Mouse (Mus musculus): Measurements from ENCODE around the gene Gins1. TPM values are rescaled to one million over a fixed set of nuclear protein-coding genes. Genes with fewer than 3 reads are reported as not detected.

The Gins1 gene
- total RNA-seq, 1 experiment from 2014 or later = 4.2 TPM

Other genes with a start within 250 kb of the Gins1 start
- 56.7 and 57.8 TPM in 2 replicates for gene Acss1, start 236.9 kb upstream of the Gins1 start, total RNA-seq (2017)
- 0.12 TPM in 1 of 2 replicates, not detected in the other for gene Vsx1, start 216.0 kb upstream of the Gins1 start, total RNA-seq (2017)
- 18.4 and 22.6 TPM in 2 replicates for gene Entpd6, start 156.4 kb upstream of the Gins1 start, total RNA-seq (2017)
- gene Pygb, start 118.7 kb upstream of the Gins1 start, total RNA-seq (2017) = 31.7 and 41.9 TPM in 2 replicates
- 55.6 and 59.3 TPM in 2 replicates for gene Abhd12, start 659 bp upstream of the Gins1 start, total RNA-seq (2017)
- 0.12 and 0.86 TPM in 2 replicates for gene Ninl, start 134.0 kb downstream of the Gins1 start, total RNA-seq (2017)
- gene Nanp, start 134.0 kb downstream of the Gins1 start, total RNA-seq (2017) = 7.6 and 9.0 TPM in 2 replicates
- gene Gm14151, start 186.9 kb downstream of the Gins1 start, total RNA-seq (2017) = not detected in 2 replicates
- gene Gm14147, start 192.8 kb downstream of the Gins1 start, total RNA-seq (2017) = not detected in 2 replicates